Mouse (Mus musculus) heart, adult 10 weeks (tissue): Measurements from ENCODE around the gene Zscan10. TPM values are rescaled to one million over a fixed set of nuclear protein-coding genes. Genes with fewer than 3 reads are reported as not detected.

Source experiments
- polyA plus RNA-seq: library from polyadenylated mRNA; stranded (reverse); fragments of 350-450 nt; fragmentation: Illumina TruSeq; extraction: RNeasy Lipid Tissue Mini Kit (QIAGEN cat#74804); gene quantifications from one replicate; pipeline ENCODE4 v1.2.3, GENCODE M21; 2014; ENCODE audit warnings: low read depth, low replicate concordance

The Zscan10 gene
- polyA plus RNA-seq = not detected

GRCm38 (mm10) chr17:23600641-23601622, at the start of gene Zscan10:
Zscan10 (plus strand) TSS chr17:23600856.

GRCm38 (mm10) chr17:23563595-23564367, 36.9 kb upstream of the Zscan10 start, which contains the start of gene Zfp213:
Zfp213 (minus strand) TSS chr17:23564238.

GRCm38 (mm10) chr17:23598582-23599552, 1.8 kb upstream of the Zscan10 start, which contains the start of gene Zfp13:
Zfp13 (minus strand) TSS chr17:23599487.

GRCm38 (mm10) chr17:23644613-23645495, 44.2 kb downstream of the Zscan10 start, which contains the start of gene Mmp25:
Mmp25 (minus strand) TSS chr17:23645277.

GRCm38 (mm10) chr17:23660117-23660875, 59.6 kb downstream of the Zscan10 start, which contains the start of gene Bicdl2:
Bicdl2 (plus strand) TSS chr17:23660506.

Other genes with a start within 250 kb of the Zscan10 start
- not detected for gene Vmn2r116, start 216.3 kb upstream of the Zscan10 start, polyA plus RNA-seq
- gene Vmn2r117, start 121.2 kb upstream of the Zscan10 start, polyA plus RNA-seq = not detected
- 6.6 TPM for gene Zfp213, start 36.6 kb upstream of the Zscan10 start, polyA plus RNA-seq
- gene Zfp13, start 1.4 kb upstream of the Zscan10 start, polyA plus RNA-seq = 3.4 TPM
- not detected for gene Mmp25, start 44.4 kb downstream of the Zscan10 start, polyA plus RNA-seq
- gene Bicdl2, start 59.6 kb downstream of the Zscan10 start, polyA plus RNA-seq = not detected
- gene Hcfc1r1, start 72.7 kb downstream of the Zscan10 start, polyA plus RNA-seq = 301 TPM
- 12.5 TPM for gene Thoc6, start 73.0 kb downstream of the Zscan10 start, polyA plus RNA-seq
- gene Tnfrsf12a, start 76.6 kb downstream of the Zscan10 start, polyA plus RNA-seq = 75.1 TPM
- gene Cldn6, start 78.4 kb downstream of the Zscan10 start, polyA plus RNA-seq = not detected
- gene Cldn9, start 83.2 kb downstream of the Zscan10 start, polyA plus RNA-seq = not detected
- not detected for gene 1520401A03Rik, start 121.9 kb downstream of the Zscan10 start, polyA plus RNA-seq
- 2.4 TPM for gene Pkmyt1, start 125.5 kb downstream of the Zscan10 start, polyA plus RNA-seq
- 21.4 TPM for gene Paqr4, start 140.0 kb downstream of the Zscan10 start, polyA plus RNA-seq
- 0.34 TPM for gene Kremen2, start 145.0 kb downstream of the Zscan10 start, polyA plus RNA-seq
- 40.5 TPM for gene Flywch1, start 170.7 kb downstream of the Zscan10 start, polyA plus RNA-seq
- gene Flywch2, start 185.2 kb downstream of the Zscan10 start, polyA plus RNA-seq = 1.3 TPM
- 201 TPM for gene Srrm2, start 189.7 kb downstream of the Zscan10 start, polyA plus RNA-seq
- gene Elob, start 228.3 kb downstream of the Zscan10 start, polyA plus RNA-seq = 390 TPM
- gene Prss33, start 235.2 kb downstream of the Zscan10 start, polyA plus RNA-seq = not detected
- gene Prss32, start 243.0 kb downstream of the Zscan10 start, polyA plus RNA-seq = not detected
- gene Prss41, start 243.3 kb downstream of the Zscan10 start, polyA plus RNA-seq = not detected